Mouse (Mus musculus): ENCODE measurements around the gene Efcab11.

- TF ChIP-seq CTCF (IDR thresholded peaks at IDR 0.05; ENCODE audit: low read depth) = no peak
- TF ChIP-seq EP300 (optimal IDR thresholded peaks at IDR 0.05) = no peak
Measured at GRCm38 (mm10) chr12:99652459-99652858, 231.8 kb downstream of the Efcab11 start.
